Mouse (Mus musculus) hindbrain, embryonic 12.5 days (tissue): ENCODE results near the gene Thap4. TPM values are rescaled to one million over a fixed set of nuclear protein-coding genes. Genes with fewer than 3 reads are reported as not detected.
A peak's percentile ranks its signal among the peaks of the same experiment; 100 is the strongest.
"Not testable (repeated sequence)": the region's sequence is repeated elsewhere in the genome, so short reads cannot be mapped to it uniquely, and the experiment has no call there.

Experiments
- ATAC-seq: fragments of 200-750 bp; cut with Nextera tagmentation; 2 replicates; pipeline ENCODE4 v1.8.0; 2017; ENCODE audit warnings: moderate TSS enrichment; ENCODE audit not compliant: low FRiP score
- H3K27ac ChIP-seq: fragments of 300-500 bp; sonication (generic); 2 replicates; pipeline ENCODE4 v1.5.1; 2016; ENCODE audit warnings: mild to moderate bottlenecking
- H3K27me3 ChIP-seq: fragments of 300-500 bp; sonication (generic); 2 replicates; pipeline ENCODE4 v1.6.1; 2016; ENCODE audit warnings: mild to moderate bottlenecking
- H3K36me3 ChIP-seq: fragments of 300-500 bp; sonication (generic); 2 replicates; pipeline ENCODE4 v1.6.1; 2016; ENCODE audit warnings: mild to moderate bottlenecking
- H3K4me1 ChIP-seq: fragments of 300-500 bp; sonication (generic); 2 replicates; pipeline ENCODE4 v1.6.1; 2016
- H3K4me2 ChIP-seq: fragments of 300-500 bp; sonication (generic); replicated peaks from 2 replicates; pipeline ENCODE4 v1.6.1; 2016; ENCODE audit warnings: mild to moderate bottlenecking
- H3K4me3 ChIP-seq: fragments of 300-500 bp; sonication (generic); 2 replicates; pipeline ENCODE4 v1.5.1; 2016; ENCODE audit warnings: mild to moderate bottlenecking
- H3K9ac ChIP-seq: fragments of 300-500 bp; sonication (generic); 2 replicates; pipeline ENCODE4 v1.6.1; 2016; ENCODE audit warnings: mild to moderate bottlenecking, moderate library complexity
- H3K9me3 ChIP-seq: fragments of 300-500 bp; sonication (generic); replicated peaks from 2 replicates; pipeline ENCODE4 v1.6.1; 2016; ENCODE audit warnings: mild to moderate bottlenecking
- WGBS: fragments of 180-500 bp; shearing (Covaris S2); methylation state at CpG from one replicate; pipeline ENCODE4 v1.1.7; 2016; 5-methylcytosine and 5-hydroxymethylcytosine counted together
- polyA plus RNA-seq: library from polyadenylated mRNA; unstranded; fragments of >200 nt; fragmentation: Nextera tagmentation; extraction: Ambion mirVana; gene quantifications from 2 replicates; pipeline ENCODE4 v1.2.1, GENCODE M21; 2016

The Thap4 gene
- polyA plus RNA-seq, 1 experiment from 2014 or later: 39.5 TPM

DNA sequence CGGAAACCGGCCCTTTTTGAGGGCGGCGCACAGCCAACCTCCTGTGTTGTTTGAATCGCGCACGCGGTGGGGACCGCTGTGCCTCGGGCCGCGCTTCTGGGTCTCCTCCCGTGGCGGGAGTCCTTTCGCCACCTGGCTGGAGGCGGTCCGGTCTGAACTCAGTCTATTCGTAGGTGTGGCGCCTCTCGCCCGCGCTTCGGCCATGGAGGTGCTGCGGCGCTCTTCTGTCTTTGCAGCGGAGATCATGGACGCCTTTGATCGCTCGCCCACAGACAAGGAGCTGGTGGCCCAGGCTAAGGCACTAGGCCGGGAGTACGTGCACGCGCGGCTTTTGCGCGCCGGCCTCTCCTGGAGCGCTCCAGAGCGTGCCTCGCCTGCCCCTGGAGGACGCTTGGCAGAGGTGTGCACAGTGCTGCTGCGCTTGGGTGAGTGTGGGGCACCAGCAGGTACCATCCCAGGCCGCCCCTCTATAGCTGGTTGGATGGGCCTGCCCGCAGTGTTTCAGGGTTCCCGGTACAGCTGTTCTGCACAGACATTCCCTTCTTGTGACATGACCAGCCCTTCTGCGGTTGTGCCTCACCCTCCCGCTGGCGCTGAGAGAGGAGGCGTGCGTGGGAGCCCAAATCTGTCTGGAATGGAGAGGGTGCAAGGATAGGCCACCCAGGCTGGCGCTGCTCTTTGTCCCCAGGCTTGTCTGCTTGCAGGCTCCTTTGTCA is 68.3 kb downstream of the Thap4 start:
- 3% methylated on average over 51 of the region's 51 CpGs for WGBS
- Histone ChIP-seq H3K4me1 (peaks cover 14% of the 10 kb centered on the region; the same call in 1 of the 2 replicates), H3K36me3 (0 out of 2 replicates have a peak, but pooled peaks cover 5% of the 10 kb centered on the region), H3K9ac (peak overlapping the region; percentile 73), H3K9me3 (0 out of 2 replicates have a peak, but pooled peaks cover 8% of the 10 kb centered on the region), H3K27me3 (peaks cover 19% of the 10 kb centered on the region; the same call in 1 of the 2 replicates), H3K4me2 (peak overlapping the region; percentile 82), H3K27ac (peak overlapping the region; percentile 55), H3K4me3 (peak overlapping the region; percentile 57)
- ATAC-seq: peak; percentile 86

DNA sequence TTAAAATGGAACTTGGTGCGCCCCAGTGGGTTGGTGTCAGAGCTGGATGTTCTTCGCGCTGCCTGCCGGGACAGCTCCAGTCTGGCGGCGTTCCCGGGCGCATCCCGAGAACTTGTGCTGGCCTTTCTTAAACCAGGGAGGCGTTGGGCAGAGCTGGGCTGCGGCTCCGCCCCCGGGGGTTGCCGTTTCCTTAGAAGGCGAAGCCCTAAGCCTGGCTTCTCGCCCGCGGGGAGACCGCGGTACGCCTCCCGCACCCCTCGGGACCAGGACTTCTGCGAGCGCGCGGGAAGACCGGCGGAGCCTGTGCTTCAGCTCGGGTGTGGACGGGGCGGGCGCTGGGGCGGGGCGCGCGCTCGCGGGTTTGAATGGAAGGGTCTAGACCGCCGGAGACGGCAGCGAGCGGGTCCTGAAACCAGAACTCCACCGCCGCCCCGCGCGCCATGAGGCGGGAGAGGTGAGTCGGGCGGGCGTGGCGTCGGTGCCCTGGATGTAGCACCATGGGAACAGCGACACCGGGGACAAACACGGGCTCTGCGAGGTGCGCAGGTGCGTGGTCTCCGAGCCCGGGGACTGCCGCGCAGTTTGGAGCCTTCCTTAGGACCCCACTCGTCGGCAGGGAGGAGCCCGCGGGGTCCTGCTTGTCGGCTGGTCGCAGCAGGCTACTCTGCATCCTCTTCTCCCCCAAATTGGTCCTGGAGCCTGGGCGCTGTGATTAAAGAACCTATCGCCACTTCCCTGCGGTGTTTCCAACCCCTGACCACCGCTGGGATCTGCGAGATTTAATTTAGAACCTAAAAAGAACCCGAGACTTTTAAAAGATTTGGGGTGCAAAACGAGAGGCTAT is 69.0 kb downstream of the Thap4 start, which contains the start of gene Bok:
TSS of gene Bok (plus strand) at position 260 of the 844 bp plus-strand sequence.
- Histone ChIP-seq H3K4me1 (peaks cover 14% of the 10 kb centered on the region; the same call in 1 of the 2 replicates), H3K27ac (peak within 1 kb of the TSS; percentile 55), H3K9me3 (0 out of 2 replicates have a peak, but pooled peaks cover 8% of the 10 kb centered on the region), H3K9ac (peak within 1 kb of the TSS; percentile 73), H3K4me3 (peak within 1 kb of the TSS; percentile 57), H3K4me2 (peak within 1 kb of the TSS; percentile 82), H3K27me3 (peaks cover 19% of the 10 kb centered on the region; the same call in 1 of the 2 replicates), H3K36me3 (no peaks in the 10 kb centered on the region)
- WGBS: under 1% methylated on average over 76 of the region's 78 CpGs
- peak; percentile 62 for ATAC-seq

DNA sequence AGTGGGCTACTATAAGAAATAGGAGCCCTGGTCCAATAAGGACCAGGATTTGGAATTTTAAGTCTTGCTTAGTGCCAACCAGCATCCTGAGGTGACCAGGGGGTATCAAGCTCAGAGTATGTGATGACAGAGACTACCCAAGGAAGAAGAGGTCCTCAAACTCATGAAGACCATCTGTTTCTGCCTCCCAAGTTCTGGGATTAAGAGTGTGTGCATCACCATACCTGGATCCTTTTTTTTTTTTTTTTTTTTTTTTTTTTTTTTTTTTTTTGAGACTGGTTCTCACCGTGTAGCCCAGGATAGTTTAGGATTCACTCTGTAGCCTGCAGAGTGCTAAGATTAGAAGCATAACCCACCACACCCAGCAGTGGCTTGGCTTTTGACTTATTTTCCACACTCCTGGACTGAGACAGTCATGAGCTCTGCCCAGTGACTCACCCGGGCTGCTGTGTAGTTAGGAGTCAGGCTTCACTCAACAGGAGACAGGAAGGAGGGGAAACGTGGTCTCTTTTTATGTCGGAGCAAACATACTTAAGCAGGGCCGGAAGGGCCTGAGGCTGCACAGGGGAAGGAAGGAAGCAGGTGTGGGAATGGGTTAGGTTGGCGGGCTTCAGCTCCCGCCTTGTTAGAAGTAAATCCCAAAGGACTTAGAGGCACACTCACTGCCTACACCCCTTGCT is 74.6 kb downstream of the Thap4 start:
- H3K9ac ChIP-seq: no peak overlapping the region
- H3K27ac ChIP-seq: no peak overlapping the region
- H3K36me3 ChIP-seq: no peaks in the 10 kb centered on the region
- H3K4me1 ChIP-seq: no peaks in the 10 kb centered on the region
- ATAC-seq: no peak
- 0 out of 2 replicates have a peak, but pooled peaks cover 8% of the 10 kb centered on the region for H3K9me3 ChIP-seq
- H3K4me3 ChIP-seq: no peak overlapping the region
- WGBS: 69% methylated on average over 7 of the region's 7 CpGs
- no peak overlapping the region for H3K4me2 ChIP-seq
- H3K27me3 ChIP-seq: peaks cover 11% of the 10 kb centered on the region; the same call in 1 of the 2 replicates

DNA sequence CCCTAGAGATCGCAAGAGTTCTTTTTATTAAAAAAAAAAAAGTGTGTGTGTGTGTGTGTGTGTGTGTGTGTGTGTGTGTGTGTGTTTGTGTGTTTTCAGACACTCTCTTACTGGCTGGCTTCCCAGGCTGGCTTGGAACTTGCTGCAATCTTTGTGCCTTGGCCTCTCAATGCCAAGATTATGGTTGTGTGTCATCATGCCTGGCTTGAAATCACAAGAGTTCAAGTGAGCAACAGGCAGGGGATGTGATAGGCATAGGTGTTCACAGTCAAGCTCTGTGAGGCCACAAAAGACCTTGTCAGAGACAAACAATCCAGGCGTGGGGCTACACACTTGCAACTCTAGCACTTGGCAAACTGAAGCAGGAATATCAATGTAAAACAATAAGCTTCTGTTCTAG is 76.3 kb downstream of the Thap4 start:
- Histone ChIP-seq H3K9me3 (0 out of 2 replicates have a peak, but pooled peaks cover 8% of the 10 kb centered on the region), H3K27me3 (0 out of 2 replicates have a peak, but pooled peaks cover 2% of the 10 kb centered on the region), H3K27ac (no peak overlapping the region), H3K36me3 (no peaks in the 10 kb centered on the region), H3K4me3 (no peak overlapping the region), H3K4me2 (no peak overlapping the region), H3K4me1 (no peaks in the 10 kb centered on the region), H3K9ac (no peak overlapping the region)
- WGBS: 73% methylated on average over 2 of the region's 2 CpGs
- no peak for ATAC-seq

DNA sequence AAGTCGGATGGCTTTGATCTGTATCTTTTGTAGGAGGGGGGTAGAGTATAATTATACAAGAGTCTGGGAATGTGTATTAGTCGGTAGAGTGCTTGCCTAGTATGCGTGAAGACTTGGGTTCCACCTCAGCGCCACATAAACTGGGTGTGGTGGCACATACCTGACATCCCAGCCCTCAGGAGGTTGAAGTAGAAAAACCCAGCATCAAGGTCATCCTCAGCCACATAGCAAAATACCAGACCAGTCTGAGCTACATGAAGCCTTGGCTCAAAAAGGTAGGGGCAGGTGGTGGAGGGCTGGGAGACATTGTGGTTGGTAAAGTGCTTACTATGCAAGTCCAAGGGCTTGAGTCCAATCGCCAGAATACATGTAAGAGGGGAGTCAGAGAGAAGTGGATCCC is 82.0 kb downstream of the Thap4 start:
- Histone ChIP-seq H3K4me2 (no peak overlapping the region), H3K36me3 (no peaks in the 10 kb centered on the region), H3K27me3 (no peaks in the 10 kb centered on the region), H3K9me3 (no peaks in the 10 kb centered on the region), H3K9ac (no peak overlapping the region), H3K4me3 (no peak overlapping the region), H3K4me1 (no peaks in the 10 kb centered on the region), H3K27ac (no peak overlapping the region)
- no peak for ATAC-seq
- 93% methylated on average over 5 of the region's 5 CpGs for WGBS

DNA sequence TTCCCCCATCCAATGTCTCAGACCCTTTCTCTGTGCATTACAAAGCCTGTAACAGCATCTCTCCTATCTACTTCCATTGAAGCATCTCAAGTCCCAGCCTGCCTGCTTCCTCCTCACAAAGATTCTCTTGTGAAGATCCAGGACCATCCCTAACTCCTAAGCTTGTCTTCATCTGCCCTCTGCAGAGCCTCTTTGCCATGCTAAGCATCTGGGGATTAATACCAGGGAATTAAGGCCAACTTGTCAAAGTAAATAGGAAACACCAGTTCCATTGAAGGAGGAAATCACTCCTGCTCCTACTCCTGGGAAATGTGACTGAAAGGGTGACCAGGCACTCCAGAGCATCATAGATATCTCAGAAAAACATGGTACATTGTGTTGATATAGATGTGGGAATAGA is 84.7 kb downstream of the Thap4 start:
- Histone ChIP-seq H3K9me3 (no peaks in the 10 kb centered on the region), H3K4me1 (no peaks in the 10 kb centered on the region), H3K27me3 (no peaks in the 10 kb centered on the region), H3K27ac (no peak overlapping the region), H3K4me3 (no peak overlapping the region), H3K9ac (no peak overlapping the region), H3K4me2 (no peak overlapping the region), H3K36me3 (no peaks in the 10 kb centered on the region)
- no peak for ATAC-seq

DNA sequence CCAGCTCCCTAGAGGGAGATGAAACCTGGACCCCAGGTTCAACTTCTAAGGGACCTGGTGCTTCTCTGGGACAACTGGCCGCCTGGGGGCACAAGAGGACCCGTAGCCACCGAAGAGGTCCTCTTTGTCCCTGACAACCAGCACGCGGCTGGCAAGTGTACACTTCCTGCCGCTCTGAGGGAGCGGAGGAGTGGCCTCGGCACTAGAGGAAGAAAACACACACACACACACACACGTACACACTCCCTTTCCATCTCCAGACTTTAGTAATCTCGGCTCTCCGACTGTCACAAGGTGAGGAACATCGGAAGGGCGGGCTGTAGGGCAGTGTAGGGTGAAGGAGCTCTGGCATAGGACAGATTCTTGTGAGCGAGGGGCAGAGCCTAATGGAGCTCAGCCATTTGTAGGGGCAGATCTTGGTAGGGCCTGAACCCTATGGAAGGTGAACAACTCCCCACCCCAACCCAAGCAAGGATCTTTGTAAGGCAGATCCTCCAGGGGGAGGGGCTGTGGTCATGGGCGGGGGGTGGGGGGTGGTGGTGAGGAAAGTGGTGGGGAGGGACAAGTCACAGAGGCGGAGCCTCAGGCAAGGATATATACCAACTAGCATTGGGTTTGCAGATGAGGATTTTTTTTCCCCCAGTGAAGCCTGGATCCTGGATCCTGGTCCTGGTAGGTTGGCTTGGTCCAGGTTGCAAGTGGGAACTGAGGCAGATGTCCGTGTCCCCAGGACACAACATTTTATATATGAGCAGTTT is 85.7 kb downstream of the Thap4 start:
- Histone ChIP-seq H3K27ac (peak overlapping the region; percentile 42; the same call in 1 of the 2 replicates), H3K9me3 (no peaks in the 10 kb centered on the region), H3K9ac (peak overlapping the region; percentile 64), H3K27me3 (no peaks in the 10 kb centered on the region), H3K36me3 (no peaks in the 10 kb centered on the region), H3K4me3 (peak overlapping the region; percentile 37), H3K4me2 (peak overlapping the region; percentile 57), H3K4me1 (no peaks in the 10 kb centered on the region)
- ATAC-seq: peak; percentile 79
- WGBS: 10% methylated on average over 17 of the region's 17 CpGs

DNA sequence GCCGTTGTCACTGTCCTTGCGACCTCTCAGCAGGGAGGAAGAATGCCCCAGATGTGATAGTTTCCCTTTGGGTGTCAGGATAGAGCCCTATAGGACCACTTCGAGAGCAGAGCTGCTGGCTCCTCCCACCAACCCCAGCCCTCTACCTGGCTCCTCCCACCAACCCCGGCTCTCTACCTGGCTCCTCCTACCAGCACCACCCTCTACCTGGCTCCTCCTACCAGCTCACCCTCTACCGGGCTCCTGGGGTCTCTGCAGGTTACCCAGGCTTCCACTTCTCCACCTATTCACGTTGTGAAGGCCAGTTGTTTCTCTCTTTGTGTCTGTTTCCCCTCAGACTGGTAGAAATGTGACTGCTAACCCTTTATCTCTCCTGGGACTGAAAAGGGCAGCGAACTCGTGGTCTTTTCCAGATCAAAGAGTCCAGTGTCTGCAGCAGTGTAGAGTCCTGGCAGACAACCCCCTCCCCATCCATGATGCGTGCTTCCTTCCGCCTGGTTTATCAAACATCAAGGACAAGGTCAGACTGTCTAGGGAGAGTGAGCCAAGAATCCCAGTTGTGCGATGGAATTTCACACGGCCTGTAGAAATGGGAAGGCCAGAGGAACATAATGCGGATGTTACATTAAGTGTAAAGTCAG is 86.8 kb downstream of the Thap4 start:
- Histone ChIP-seq H3K4me1 (no peaks in the 10 kb centered on the region), H3K27me3 (no peaks in the 10 kb centered on the region), H3K4me2 (no peak overlapping the region), H3K27ac (no peak overlapping the region), H3K36me3 (no peaks in the 10 kb centered on the region), H3K9me3 (no peaks in the 10 kb centered on the region), H3K9ac (no peak overlapping the region), H3K4me3 (no peak overlapping the region)
- no peak for ATAC-seq
- 22% methylated on average over 13 of the region's 13 CpGs for WGBS

DNA sequence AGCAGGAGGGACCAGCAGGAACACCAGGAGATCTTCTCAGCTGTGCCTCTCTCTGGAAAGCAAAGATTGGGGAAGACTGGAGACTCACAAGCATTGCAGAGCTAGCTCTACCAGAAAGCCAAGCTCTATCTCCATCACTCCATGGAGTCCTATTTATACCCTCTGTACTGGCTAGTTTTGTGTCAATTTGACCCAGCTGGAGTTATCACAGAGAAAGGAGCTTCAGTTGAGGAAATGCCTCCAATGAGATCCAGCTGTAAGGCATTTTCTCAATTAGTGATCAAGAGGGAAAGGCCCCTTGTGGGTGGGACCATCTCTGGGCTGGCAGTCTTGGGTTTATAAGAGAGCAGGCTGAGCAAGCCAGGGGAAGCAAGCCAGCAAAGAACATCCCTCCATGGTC is 96.1 kb downstream of the Thap4 start, which contains the start of gene Stk25:
TSS of gene Stk25 (minus strand) at position 101 of the 400 bp plus-strand sequence.
- H3K4me3 ChIP-seq, H3K4me1 ChIP-seq, ATAC-seq, H3K27me3 ChIP-seq, H3K4me2 ChIP-seq, H3K9ac ChIP-seq, H3K9me3 ChIP-seq, H3K27ac ChIP-seq, H3K36me3 ChIP-seq: not testable (repeated sequence)

DNA sequence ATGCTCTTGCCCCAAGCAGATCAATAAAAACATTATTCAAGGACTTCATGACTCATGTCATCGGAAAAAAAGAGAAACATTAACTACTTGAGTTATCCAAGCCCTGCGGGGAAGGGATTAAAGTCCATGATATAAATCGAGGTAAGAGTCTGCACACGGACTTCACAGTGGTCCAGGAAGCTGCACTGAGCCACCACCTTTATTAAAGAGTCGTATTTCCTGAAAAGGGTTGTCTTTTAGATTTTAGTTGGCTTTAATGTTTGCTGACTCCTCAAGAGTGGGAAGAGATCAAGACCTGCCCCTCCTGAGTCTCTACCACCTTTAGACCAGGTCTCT is 97.7 kb downstream of the Thap4 start:
- WGBS: 87% methylated on average over 5 of the region's 5 CpGs
- Histone ChIP-seq H3K9ac (no peak overlapping the region), H3K27me3 (peaks cover 2% of the 10 kb centered on the region; the same call in 1 of the 2 replicates), H3K27ac (no peak overlapping the region), H3K36me3 (no peaks in the 10 kb centered on the region), H3K9me3 (no peaks in the 10 kb centered on the region), H3K4me2 (no peak overlapping the region), H3K4me1 (no peaks in the 10 kb centered on the region), H3K4me3 (no peak overlapping the region)
- no peak for ATAC-seq

DNA sequence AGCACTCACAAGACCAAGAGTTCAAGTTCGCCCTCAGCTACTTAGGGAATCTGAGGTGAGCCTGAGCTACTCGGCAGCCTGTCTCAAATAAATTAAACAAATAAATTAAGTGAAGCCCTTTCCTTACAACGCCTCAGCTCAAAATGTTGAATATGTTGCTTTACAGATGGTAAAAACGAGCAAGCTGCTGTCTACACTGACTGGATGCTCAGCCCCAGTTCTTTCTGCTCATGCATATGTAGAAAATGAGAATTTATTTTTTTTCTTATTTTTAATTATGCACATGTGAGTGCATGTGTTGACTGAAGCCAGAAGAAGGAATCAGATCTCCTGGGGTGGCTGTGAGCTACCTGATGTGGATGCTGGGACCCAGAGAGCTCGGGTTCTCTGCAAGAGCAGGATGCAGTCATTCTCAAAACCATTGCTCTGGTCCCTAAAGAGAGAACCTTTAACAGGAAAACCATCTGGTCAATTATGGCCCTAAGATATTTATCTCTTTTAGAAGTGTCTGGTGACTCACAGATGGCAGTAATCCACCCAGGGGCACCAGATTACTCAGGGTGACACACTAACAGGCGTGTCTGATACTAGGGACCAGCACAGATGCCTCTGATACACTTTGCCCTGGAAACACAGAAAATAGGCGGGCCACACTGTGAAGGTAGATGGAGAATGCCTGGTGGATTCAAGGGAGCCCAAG is 98.2 kb downstream of the Thap4 start:
- Histone ChIP-seq H3K4me2 (no peak overlapping the region), H3K4me1 (no peaks in the 10 kb centered on the region), H3K27ac (no peak overlapping the region), H3K9me3 (no peaks in the 10 kb centered on the region), H3K27me3 (peaks cover 2% of the 10 kb centered on the region; the same call in 1 of the 2 replicates), H3K36me3 (no peaks in the 10 kb centered on the region), H3K4me3 (no peak overlapping the region), H3K9ac (no peak overlapping the region)
- no peak for ATAC-seq
- 76% methylated on average over 7 of the region's 7 CpGs for WGBS
